Mouse (Mus musculus): ENCODE data around the gene Gm5460. TPM values are rescaled to one million over a fixed set of nuclear protein-coding genes. Genes with fewer than 3 reads are reported as not detected.

The Gm5460 gene
- polyA plus RNA-seq, 1 experiment from 2014 or later: not detected

GRCm38 (mm10) chr14:34086806-34087205 lies 70.2 kb downstream of the Gm5460 start:
- Histone ChIP-seq H3K4me1 (replicated peaks; ENCODE audit: control insufficient read depth, insufficient read depth, low read length) (no peaks in the 10 kb centered on the region), H3K4me2 (no peak overlapping the region), H3K36me3 (ENCODE audit: control insufficient read depth, insufficient read depth, low read length) (no peaks in the 10 kb centered on the region), H3K27ac (ENCODE audit: low read depth, low read length) (no peak overlapping the region), H3K9ac (ENCODE audit: low read depth, low read length) (no peak overlapping the region), H3K27me3 (replicated peaks; ENCODE audit: control insufficient read depth, insufficient read depth, low read length) (no peaks in the 10 kb centered on the region), H3K9me3 (ENCODE audit: control insufficient read depth, low read length) (no peaks in the 10 kb centered on the region), H3K4me3 (ENCODE audit: low read depth, low read length) (no peak overlapping the region)
- WGBS: 58% methylated on average over 4 of the region's 4 CpGs
- ATAC-seq (replicated peaks; ENCODE audit: low FRiP score) (no peak), DNase-seq (ENCODE audit: low spot score) (no peak)

- Histone ChIP-seq H3K27ac (ENCODE audit: low read depth, low read length) (no peak overlapping the region), H3K4me1 (replicated peaks; ENCODE audit: control insufficient read depth, insufficient read depth, low read length) (no peaks in the 10 kb centered on the region), H3K27me3 (replicated peaks; ENCODE audit: control insufficient read depth, insufficient read depth, low read length) (no peaks in the 10 kb centered on the region), H3K4me2 (no peak overlapping the region), H3K9ac (ENCODE audit: low read depth, low read length) (no peak overlapping the region), H3K36me3 (ENCODE audit: control insufficient read depth, insufficient read depth, low read length) (no peaks in the 10 kb centered on the region), H3K4me3 (ENCODE audit: low read depth, low read length) (no peak overlapping the region), H3K9me3 (ENCODE audit: control insufficient read depth, low read length) (no peaks in the 10 kb centered on the region)
- no peak for ATAC-seq (replicated peaks; ENCODE audit: low FRiP score)
- DNase-seq (ENCODE audit: low spot score): no peak
- WGBS: 68% methylated on average over 2 of the region's 2 CpGs
Observed at GRCm38 (mm10) chr14:34087856-34088398, 71.4 kb downstream of the Gm5460 start.

- DNase-seq (ENCODE audit: low spot score) (no peak), ATAC-seq (replicated peaks; ENCODE audit: low FRiP score) (no peak)
- no peaks in the 10 kb centered on the region for H3K4me1 ChIP-seq (replicated peaks; ENCODE audit: control insufficient read depth, insufficient read depth, low read length)
- H3K27ac ChIP-seq (ENCODE audit: low read depth, low read length): no peak overlapping the region
- no peak overlapping the region for H3K4me3 ChIP-seq (ENCODE audit: low read depth, low read length)
- no peaks in the 10 kb centered on the region for H3K27me3 ChIP-seq (replicated peaks; ENCODE audit: control insufficient read depth, insufficient read depth, low read length)
- no peaks in the 10 kb centered on the region for H3K36me3 ChIP-seq (ENCODE audit: control insufficient read depth, insufficient read depth, low read length)
- 75% methylated on average over 8 of the region's 8 CpGs for WGBS
- no peak overlapping the region for H3K4me2 ChIP-seq
- H3K9me3 ChIP-seq (ENCODE audit: control insufficient read depth, low read length): no peaks in the 10 kb centered on the region
- H3K9ac ChIP-seq (ENCODE audit: low read depth, low read length): no peak overlapping the region
Observed at GRCm38 (mm10) chr14:34089796-34090195, 73.2 kb downstream of the Gm5460 start.

GRCm38 (mm10) chr14:34091475-34091874 lies 74.9 kb downstream of the Gm5460 start:
- DNase-seq (ENCODE audit: low spot score) (no peak), ATAC-seq (replicated peaks; ENCODE audit: low FRiP score) (no peak)
- Histone ChIP-seq H3K4me1 (replicated peaks; ENCODE audit: control insufficient read depth, insufficient read depth, low read length) (no peaks in the 10 kb centered on the region), H3K27ac (ENCODE audit: low read depth, low read length) (no peak overlapping the region), H3K9ac (ENCODE audit: low read depth, low read length) (no peak overlapping the region), H3K4me2 (no peak overlapping the region), H3K36me3 (ENCODE audit: control insufficient read depth, insufficient read depth, low read length) (no peaks in the 10 kb centered on the region), H3K4me3 (ENCODE audit: low read depth, low read length) (no peak overlapping the region), H3K9me3 (ENCODE audit: control insufficient read depth, low read length) (no peaks in the 10 kb centered on the region), H3K27me3 (replicated peaks; ENCODE audit: control insufficient read depth, insufficient read depth, low read length) (no peaks in the 10 kb centered on the region)
- 78% methylated on average over 5 of the region's 5 CpGs for WGBS

GRCm38 (mm10) chr14:34092856-34093255 lies 76.3 kb downstream of the Gm5460 start:
- Histone ChIP-seq H3K4me1 (replicated peaks; ENCODE audit: control insufficient read depth, insufficient read depth, low read length) (no peaks in the 10 kb centered on the region), H3K9me3 (ENCODE audit: control insufficient read depth, low read length) (no peaks in the 10 kb centered on the region), H3K27me3 (replicated peaks; ENCODE audit: control insufficient read depth, insufficient read depth, low read length) (no peaks in the 10 kb centered on the region), H3K9ac (ENCODE audit: low read depth, low read length) (no peak overlapping the region), H3K4me3 (ENCODE audit: low read depth, low read length) (no peak overlapping the region), H3K27ac (ENCODE audit: low read depth, low read length) (no peak overlapping the region), H3K36me3 (ENCODE audit: control insufficient read depth, insufficient read depth, low read length) (no peaks in the 10 kb centered on the region), H3K4me2 (no peak overlapping the region)
- whole genome bisulfite sequencing: 73% methylated on average over 1 of the region's 1 CpGs
- ATAC-seq (replicated peaks; ENCODE audit: low FRiP score) (no peak), DNase-seq (ENCODE audit: low spot score) (no peak)

- Histone ChIP-seq H3K9me3 (ENCODE audit: control insufficient read depth, low read length) (no peaks in the 10 kb centered on the region), H3K27me3 (replicated peaks; ENCODE audit: control insufficient read depth, insufficient read depth, low read length) (no peaks in the 10 kb centered on the region), H3K27ac (ENCODE audit: low read depth, low read length) (no peak overlapping the region), H3K36me3 (ENCODE audit: control insufficient read depth, insufficient read depth, low read length) (no peaks in the 10 kb centered on the region), H3K4me2 (no peak overlapping the region), H3K4me1 (replicated peaks; ENCODE audit: control insufficient read depth, insufficient read depth, low read length) (no peaks in the 10 kb centered on the region), H3K4me3 (ENCODE audit: low read depth, low read length) (no peak overlapping the region), H3K9ac (ENCODE audit: low read depth, low read length) (no peak overlapping the region)
- no peak for DNase-seq (ENCODE audit: low spot score)
- no peak for ATAC-seq (replicated peaks; ENCODE audit: low FRiP score)
- WGBS: 62% methylated on average over 5 of the region's 5 CpGs
Observed at GRCm38 (mm10) chr14:34096161-34096560, 79.6 kb downstream of the Gm5460 start.

Other genes with a start within 250 kb of the Gm5460 start
- gene Gdf10, start 93.2 kb upstream of the Gm5460 start, polyA plus RNA-seq (2014; fragmentation: Nextera tagmentation; extraction: Ambion mirVana): 23.9 and 25.9 TPM in 2 replicates
- gene Gdf2, start 75.7 kb upstream of the Gm5460 start, polyA plus RNA-seq (2014; fragmentation: Nextera tagmentation; extraction: Ambion mirVana): 17.4 and 18.4 TPM in 2 replicates
- gene Rbp3, start 62.8 kb upstream of the Gm5460 start, polyA plus RNA-seq (2014; fragmentation: Nextera tagmentation; extraction: Ambion mirVana): 0.12 TPM in 2 replicates
- gene Zfp488, start 38.0 kb upstream of the Gm5460 start, polyA plus RNA-seq (2014; fragmentation: Nextera tagmentation; extraction: Ambion mirVana): 0.08 TPM in 1 of 2 replicates, not detected in the other
- gene Gm30083, start 1.6 kb upstream of the Gm5460 start, polyA plus RNA-seq (2014; fragmentation: Nextera tagmentation; extraction: Ambion mirVana): not detected in 2 replicates
- gene Antxrl, start 35.9 kb downstream of the Gm5460 start, polyA plus RNA-seq (2014; fragmentation: Nextera tagmentation; extraction: Ambion mirVana): not detected in 2 replicates
- 0.14 and 0.27 TPM in 2 replicates for gene Anxa8, start 69.2 kb downstream of the Gm5460 start, polyA plus RNA-seq (2014; fragmentation: Nextera tagmentation; extraction: Ambion mirVana)
- gene A630023A22Rik, start 86.0 kb downstream of the Gm5460 start, polyA plus RNA-seq (2014; fragmentation: Nextera tagmentation; extraction: Ambion mirVana): not detected in 2 replicates
- 0.04 and 0.06 TPM in 2 replicates for gene Npy4r, start 135.7 kb downstream of the Gm5460 start, polyA plus RNA-seq (2014; fragmentation: Nextera tagmentation; extraction: Ambion mirVana)
- gene Gprin2, start 184.9 kb downstream of the Gm5460 start, polyA plus RNA-seq (2014; fragmentation: Nextera tagmentation; extraction: Ambion mirVana): 0.03 and 0.16 TPM in 2 replicates
- gene Syt15, start 202.8 kb downstream of the Gm5460 start, polyA plus RNA-seq (2014; fragmentation: Nextera tagmentation; extraction: Ambion mirVana): 0.21 and 0.29 TPM in 2 replicates

Measured in liver, embryonic 11.5 days (tissue).